Mouse (Mus musculus): ENCODE results near the gene Olfr536.
A peak's percentile ranks its signal among the peaks of the same experiment; 100 is the strongest.
"Not testable (repeated sequence)": the region's sequence is repeated elsewhere in the genome, so short reads cannot be mapped to it uniquely, and the experiment has no call there.

Gene Olfr536

GRCm38 (mm10) chr7:140507346-140508021 is at the start of gene Olfr536:
Gene Olfr536 (minus strand): TSS chr7:140507396.
- not testable (repeated sequence) for DNase-seq (ENCODE audit: low read depth, low spot score)

- DNase-seq (ENCODE audit: low read depth, low spot score), result no peak
Measured at GRCm38 (mm10) chr7:140539746-140540145, 32.5 kb upstream of the Olfr536 start.

GRCm38 (mm10) chr7:140494702-140495101 is 12.5 kb downstream of the Olfr536 start:
- no peak for DNase-seq (ENCODE audit: low read depth, low spot score)

- no peak for DNase-seq (ENCODE audit: low read depth, low spot score)
Measured at GRCm38 (mm10) chr7:140494231-140494630, 13.0 kb downstream of the Olfr536 start.

- DNase-seq (ENCODE audit: low read depth, low spot score), result no peak
Measured at GRCm38 (mm10) chr7:140488981-140489380, 18.2 kb downstream of the Olfr536 start.

- no peak for DNase-seq (ENCODE audit: low read depth, low spot score)
Measured at GRCm38 (mm10) chr7:140483916-140484315, 23.3 kb downstream of the Olfr536 start, which contains the start of gene Olfr535. Gene Olfr535 (plus strand): TSS chr7:140484216.

- DNase-seq (ENCODE audit: low read depth, low spot score), result peak; percentile 84
Measured at GRCm38 (mm10) chr7:140478733-140479132, 28.5 kb downstream of the Olfr536 start.

- DNase-seq (ENCODE audit: low read depth, low spot score), result peak; percentile 63
Measured at GRCm38 (mm10) chr7:140477886-140478285, 29.3 kb downstream of the Olfr536 start.

GRCm38 (mm10) chr7:140463070-140463469 is 44.1 kb downstream of the Olfr536 start, which contains the start of gene Olfr533:
Gene Olfr533 (plus strand): TSS chr7:140463370.
- DNase-seq (ENCODE audit: low read depth, low spot score), result not testable (repeated sequence)

All from telencephalon, adult 2 months (tissue).